Mouse (Mus musculus) erythroblast, adult 5-6 weeks (primary cell): Measurements from ENCODE around the gene Smad6. TPM values are rescaled to one million over a fixed set of nuclear protein-coding genes. Genes with fewer than 3 reads are reported as not detected.

Source experiments
- ATAC-seq: replicated peaks from 2 replicates; pipeline ENCODE4 v1.8.0; 2016; ENCODE audit warnings: moderate number of reproducible peaks, mild to moderate bottlenecking, moderate TSS enrichment, inconsistent platforms; ENCODE audit not compliant: poor library complexity, low FRiP score, severe bottlenecking
- total RNA-seq, 2 experiments: library from RNA; stranded (forward) in 1 of 2; stranded (reverse) in 1 of 2; fragments of 150-400 nt in 1 of 2; fragments of 200-764, 138-1000 nt in 1 of 2; gene quantifications; 2 replicates each; pipeline versions ENCODE4 v1.2.3 to v1.2.4; 2015 to 2017; ENCODE audit warnings: low replicate concordance in 2 of 2

Gene Smad6
- total RNA-seq, 2 experiments from 2014 or later: 0.60 TPM; not detected in 1

DNA sequence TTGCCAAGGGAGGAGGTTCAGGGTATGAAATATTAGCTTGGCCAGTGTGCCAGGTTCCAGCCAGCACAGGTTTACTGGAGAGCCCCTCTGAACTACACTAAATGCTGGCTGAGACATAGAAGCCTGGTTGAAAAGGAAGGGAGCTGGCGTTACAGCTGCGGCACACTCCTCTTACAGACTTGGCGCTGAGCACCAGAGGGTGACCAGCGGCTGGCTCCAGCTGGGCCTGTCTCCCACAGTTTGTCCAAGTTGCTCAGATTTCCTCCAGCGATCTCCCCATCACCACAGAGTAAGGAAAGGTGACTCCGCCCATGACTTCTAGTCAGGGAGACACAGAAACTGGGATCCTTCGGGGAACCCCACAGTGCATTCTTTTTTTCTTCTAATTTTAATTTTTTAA is 95.5 kb downstream of the Smad6 start:
- no peak for ATAC-seq

DNA sequence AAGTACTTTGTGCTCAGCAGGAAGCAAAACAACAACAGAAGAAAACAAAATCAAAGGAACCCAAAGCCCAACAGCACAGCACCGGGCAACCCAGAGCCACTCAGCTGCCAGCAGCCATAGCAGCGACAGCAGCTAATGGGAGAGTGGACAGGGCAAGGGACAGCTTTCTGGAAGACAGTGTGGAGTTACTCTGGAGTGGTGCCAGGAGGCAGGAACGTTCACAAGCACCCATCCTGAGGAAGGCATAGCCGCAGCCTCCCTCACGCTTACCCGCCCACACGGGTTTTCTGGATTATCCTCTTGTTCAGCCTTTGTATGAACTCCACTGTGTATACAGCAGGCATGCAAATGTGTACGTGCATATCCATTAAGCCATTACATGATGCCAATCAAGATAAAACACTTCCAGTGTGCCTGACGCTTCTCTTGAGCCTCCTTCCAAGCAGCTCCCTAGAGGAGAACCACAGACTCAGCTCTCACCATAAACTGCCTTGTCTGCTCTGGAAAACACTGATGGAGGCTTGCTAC is 98.6 kb downstream of the Smad6 start:
- ATAC-seq: no peak

DNA sequence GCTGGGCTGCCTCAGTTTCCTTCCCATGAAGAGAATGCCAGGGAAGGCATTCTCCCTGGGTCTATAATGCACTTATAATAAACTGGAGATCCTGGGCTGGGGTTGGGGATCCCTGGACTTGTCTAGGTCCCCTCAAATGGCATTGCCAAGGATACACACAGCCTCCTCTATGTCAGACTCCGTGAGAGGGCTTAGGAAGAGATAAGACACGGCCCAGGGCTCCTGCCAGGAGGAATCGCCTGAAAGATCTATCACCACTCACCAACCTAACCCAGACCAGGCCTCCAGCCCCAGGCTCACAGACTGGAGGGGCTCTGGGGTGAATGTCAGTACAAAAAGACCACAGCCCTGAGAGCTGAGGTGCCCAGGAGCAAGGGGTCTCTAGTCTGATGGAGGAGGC is 102.2 kb downstream of the Smad6 start:
- no peak for ATAC-seq

DNA sequence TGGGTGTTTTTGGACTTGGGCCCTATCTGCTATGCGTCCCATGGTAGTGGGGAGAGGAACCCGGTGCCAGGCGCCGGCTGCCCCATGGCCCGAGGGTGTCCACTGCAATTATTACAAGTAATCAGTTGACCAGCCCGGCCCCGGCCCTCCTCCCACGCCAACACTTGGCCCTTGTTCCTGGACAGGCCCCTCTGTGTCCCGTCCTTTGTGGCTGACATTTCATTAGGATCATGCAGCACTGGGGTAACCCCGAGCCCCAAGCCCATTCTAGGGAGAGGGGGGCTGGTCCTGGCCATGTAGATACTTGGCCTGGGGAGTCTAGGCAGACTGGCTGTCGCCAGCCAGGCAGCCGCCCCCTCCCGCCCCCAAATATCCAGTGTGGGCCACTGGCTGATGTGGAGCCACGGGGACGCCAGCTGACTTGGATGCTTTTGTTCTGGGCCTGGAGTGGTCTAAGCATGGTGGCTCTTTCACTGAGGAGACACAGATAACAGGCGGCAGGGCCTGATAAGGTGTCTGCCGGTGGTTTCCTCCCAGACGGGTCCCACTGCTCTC is 102.8 kb downstream of the Smad6 start:
- no peak for ATAC-seq

DNA sequence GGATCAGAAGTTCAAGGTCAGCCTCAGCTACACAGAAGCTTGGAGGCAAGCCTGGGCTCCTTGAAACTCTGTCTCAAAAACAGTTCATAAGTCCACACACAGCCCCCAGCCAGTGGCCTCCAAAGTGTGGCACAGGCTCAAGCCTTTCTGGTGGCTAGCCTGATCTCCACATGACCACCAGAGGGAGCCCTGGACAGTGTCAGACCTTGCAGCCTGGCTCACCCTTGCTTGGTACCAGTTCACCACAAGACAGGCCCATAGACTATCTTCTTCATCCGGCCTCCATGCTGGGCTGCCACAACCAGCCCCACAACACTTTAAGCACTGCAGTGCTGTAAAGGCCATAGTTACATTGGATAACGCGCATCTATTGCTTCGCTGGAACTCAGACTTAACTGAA is 103.6 kb downstream of the Smad6 start:
- ATAC-seq: peak; percentile 76; the same call in 1 of the 2 replicates

DNA sequence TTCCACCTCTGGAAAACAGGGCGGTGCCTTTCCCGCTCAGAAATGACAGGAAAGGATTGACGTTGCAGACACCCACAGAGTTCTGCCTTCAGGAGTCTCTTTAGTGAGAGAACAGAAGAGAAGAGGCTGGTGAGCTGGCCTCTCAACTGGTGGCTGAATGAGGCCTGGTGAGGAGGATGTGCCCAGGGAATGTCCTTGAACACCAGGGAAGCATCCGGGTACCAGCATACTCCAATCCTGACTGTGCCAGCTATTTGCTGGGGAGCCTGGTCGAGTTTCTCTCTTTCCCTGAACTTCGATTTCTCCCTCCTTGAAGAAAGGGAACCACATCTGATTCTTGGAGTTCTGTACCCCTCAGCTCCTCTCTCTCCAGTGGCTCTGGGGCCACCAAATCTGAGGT is 105.4 kb downstream of the Smad6 start:
- ATAC-seq: no peak

DNA sequence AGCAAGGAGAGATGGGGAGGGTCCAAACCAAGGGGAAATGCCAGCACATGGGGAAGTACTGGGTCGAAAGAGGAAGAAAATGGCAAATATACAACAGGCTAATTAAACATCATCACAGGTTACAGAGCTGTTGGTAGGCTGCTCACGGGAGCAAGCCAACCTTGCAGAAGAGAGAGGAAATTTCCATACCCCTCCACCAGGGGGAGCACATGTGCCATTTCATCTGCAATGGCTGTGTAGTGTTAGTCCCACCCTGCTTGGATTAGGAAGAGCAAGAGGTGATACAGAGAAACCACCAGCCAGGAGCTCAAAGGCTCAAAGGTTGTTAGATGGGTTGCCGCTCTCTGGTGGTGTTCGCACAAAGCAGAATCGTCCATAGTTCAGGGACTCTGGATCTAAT is 105.9 kb downstream of the Smad6 start:
- ATAC-seq: peak; percentile 69; the same call in 1 of the 2 replicates

DNA sequence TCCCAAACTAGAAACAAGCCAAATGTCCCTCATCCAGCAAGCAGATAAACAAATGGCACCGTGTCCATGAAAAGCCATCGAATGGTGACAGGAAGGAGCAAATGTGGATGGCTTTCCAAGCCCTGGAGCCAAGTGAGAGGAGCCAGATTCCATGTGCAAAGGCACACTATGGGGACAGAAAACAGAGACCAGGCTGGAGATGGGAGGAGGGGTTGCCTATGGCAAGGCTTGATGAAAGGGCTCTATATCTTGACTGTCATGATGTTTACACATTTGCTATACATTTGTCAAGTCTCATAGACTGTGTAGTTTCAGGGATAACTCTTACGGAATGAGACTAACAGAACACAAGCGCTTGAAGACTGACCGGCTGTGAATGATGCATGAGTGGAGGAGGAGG is 106.9 kb downstream of the Smad6 start:
- no peak for ATAC-seq

DNA sequence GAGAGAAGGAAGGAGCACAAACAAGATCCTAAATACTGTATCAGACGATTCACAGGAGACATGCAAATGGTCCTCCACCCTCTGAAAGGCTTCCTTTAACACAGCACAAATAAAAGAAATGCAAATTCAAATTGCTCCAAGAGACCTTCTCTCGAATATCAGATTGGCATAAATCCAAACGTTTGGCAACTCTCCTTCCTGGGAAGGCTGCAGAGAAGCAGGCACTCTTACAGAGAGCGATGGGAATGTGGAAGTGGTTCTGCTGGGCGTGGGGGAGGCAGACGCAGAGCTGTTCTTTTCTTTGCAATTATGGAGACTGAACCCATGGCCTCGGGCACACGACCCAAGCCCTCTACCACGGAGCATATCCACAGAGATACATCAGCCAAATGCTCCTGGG is 109.8 kb downstream of the Smad6 start:
- no peak for ATAC-seq

DNA sequence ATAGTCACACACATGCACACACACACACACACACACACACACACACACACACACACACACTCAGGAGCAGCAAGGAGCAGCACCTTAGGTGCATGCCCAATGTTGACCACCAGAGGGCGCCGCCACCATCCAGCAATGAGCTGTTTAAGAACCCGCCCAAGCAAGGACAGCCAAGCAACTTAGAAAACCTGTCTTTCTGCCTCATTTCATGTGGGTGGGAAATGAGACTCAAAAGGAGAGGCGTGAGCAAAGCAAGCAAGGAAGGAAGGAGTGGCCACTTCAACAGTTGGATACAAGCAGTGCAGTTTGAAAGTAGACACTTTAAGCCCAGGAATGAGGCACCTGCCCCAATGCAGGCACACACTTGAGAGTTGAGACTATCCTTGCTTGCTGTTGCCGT is 112.2 kb downstream of the Smad6 start:
- peak; percentile 80 for ATAC-seq

DNA sequence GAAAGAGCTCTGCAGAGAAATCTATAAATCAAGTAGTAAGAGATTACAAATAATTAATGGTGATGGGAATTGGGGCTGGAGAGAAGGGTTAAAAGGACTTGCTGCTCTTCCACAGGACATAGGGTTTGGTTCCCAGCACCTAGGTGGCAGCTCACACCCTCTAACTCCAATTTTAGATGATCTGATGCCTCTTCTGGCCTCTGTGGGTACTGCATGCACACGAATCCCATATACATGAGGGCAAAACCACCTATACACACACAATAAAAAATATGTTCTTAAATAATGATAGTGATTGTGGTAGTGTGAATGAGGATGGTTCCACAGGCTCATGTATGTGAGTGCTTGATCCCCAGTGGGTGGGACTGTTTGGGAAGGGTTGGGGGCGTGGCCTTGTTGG is 117.3 kb downstream of the Smad6 start:
- no peak for ATAC-seq

Other genes with a start within 250 kb of the Smad6 start
- not detected in 2 replicates for gene Lctl, start 95.1 kb upstream of the Smad6 start, total RNA-seq (2015; ENCODE audit: low replicate concordance)
- not detected in 2 replicates for gene Lctl, start 95.1 kb upstream of the Smad6 start, total RNA-seq (2017; ENCODE audit: low replicate concordance)
- gene Zwilch, start 151.0 kb upstream of the Smad6 start, total RNA-seq (2015; ENCODE audit: low replicate concordance): 17.3 and 19.6 TPM in 2 replicates
- 41.9 and 48.5 TPM in 2 replicates for gene Zwilch, start 151.0 kb upstream of the Smad6 start, total RNA-seq (2017; ENCODE audit: low replicate concordance)
- 751 and 812 TPM in 2 replicates for gene Rpl4, start 151.3 kb upstream of the Smad6 start, total RNA-seq (2015; ENCODE audit: low replicate concordance)
- gene Rpl4, start 151.3 kb upstream of the Smad6 start, total RNA-seq (2017; ENCODE audit: low replicate concordance): 573 and 578 TPM in 2 replicates
- gene Snapc5, start 157.2 kb upstream of the Smad6 start, total RNA-seq (2015; ENCODE audit: low replicate concordance): 4.0 and 5.9 TPM in 2 replicates
- 5.5 and 17.8 TPM in 2 replicates for gene Snapc5, start 157.2 kb upstream of the Smad6 start, total RNA-seq (2017; ENCODE audit: low replicate concordance)
- not detected in 2 replicates for gene Uchl4, start 213.1 kb upstream of the Smad6 start, total RNA-seq (2015; ENCODE audit: low replicate concordance)
- 0.26 TPM in 1 of 2 replicates, not detected in the other for gene Uchl4, start 213.1 kb upstream of the Smad6 start, total RNA-seq (2017; ENCODE audit: low replicate concordance)
- 12.5 and 15.7 TPM in 2 replicates for gene Map2k1, start 231.6 kb upstream of the Smad6 start, total RNA-seq (2015; ENCODE audit: low replicate concordance)
- 9.9 and 18.9 TPM in 2 replicates for gene Map2k1, start 231.6 kb upstream of the Smad6 start, total RNA-seq (2017; ENCODE audit: low replicate concordance)